Mouse (Mus musculus): ENCODE results near the gene Gab2. TPM values are rescaled to one million over a fixed set of nuclear protein-coding genes. Genes with fewer than 3 reads are reported as not detected.
A peak's percentile ranks its signal among the peaks of the same experiment; 100 is the strongest.
"Not testable (repeated sequence)": the region's sequence is repeated elsewhere in the genome, so short reads cannot be mapped to it uniquely, and the experiment has no call there.

The Gab2 gene
- total RNA-seq, 2 experiments from 2014 or later: 17.4 to 18.2 TPM

DNA sequence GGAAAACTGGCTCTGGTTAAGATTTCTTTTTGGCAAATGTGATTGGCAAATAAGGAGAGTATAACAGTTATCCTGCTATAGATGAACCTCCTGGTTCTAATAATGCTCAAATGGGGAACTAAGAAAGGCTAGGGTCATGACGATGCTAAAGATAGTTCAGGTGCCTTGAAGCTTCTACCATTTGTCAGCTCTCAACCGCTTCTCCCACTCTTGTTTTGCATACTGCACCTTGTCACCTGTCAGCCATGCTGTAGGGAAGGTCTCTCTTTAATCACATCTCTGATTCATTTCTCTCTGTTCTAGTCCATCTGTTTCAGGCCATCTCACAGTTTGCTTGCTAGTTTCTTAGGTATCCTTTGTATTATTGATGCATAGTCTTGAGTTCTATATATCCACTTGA is 142.4 kb downstream of the Gab2 start:
- intact Hi-C loops (cut with DNase I): no loop called here

DNA sequence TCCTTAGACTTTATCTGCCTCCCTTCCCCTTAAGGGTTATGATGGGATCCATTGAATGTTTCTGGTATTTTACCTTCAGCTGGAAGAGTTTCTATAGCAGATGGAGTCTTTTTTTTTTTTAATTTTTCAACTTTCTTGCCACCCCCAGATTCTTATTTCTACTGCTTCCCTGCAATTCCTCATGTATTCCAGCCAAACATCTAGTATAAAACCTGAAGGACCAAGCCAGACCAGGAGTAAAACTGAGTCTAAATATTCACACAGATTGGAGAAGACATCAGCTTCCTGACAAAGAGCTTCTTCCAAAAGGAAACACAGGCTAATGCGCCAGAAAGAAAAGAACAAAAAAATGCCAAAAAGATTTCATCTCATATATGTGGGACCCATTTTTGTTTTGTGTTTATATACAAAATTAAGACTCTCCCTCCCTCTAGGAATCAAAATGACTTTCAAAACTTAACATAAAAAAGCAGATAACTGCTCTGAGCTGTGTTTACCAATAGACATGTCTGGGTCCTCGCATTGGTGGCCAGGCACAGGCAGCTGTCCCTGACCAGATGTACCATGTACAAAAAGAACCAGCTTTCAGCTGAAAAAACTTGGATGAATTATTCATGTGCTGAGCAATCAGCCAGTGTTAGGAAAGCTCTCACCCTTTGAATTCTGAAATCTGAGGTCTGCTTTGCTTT is 164.0 kb downstream of the Gab2 start:
- no peak for DNase-seq (ENCODE audit: low spot score)
- intact Hi-C loops (cut with DNase I): loop anchor here (5.0 kb wide), 1 partner anchor 38 kb away; no protein-coding TSS in a partner anchor

More for the DNA sequence above, 142.4 kb downstream of the Gab2 start:
- no peak for DNase-seq (ENCODE audit: low spot score)

DNA sequence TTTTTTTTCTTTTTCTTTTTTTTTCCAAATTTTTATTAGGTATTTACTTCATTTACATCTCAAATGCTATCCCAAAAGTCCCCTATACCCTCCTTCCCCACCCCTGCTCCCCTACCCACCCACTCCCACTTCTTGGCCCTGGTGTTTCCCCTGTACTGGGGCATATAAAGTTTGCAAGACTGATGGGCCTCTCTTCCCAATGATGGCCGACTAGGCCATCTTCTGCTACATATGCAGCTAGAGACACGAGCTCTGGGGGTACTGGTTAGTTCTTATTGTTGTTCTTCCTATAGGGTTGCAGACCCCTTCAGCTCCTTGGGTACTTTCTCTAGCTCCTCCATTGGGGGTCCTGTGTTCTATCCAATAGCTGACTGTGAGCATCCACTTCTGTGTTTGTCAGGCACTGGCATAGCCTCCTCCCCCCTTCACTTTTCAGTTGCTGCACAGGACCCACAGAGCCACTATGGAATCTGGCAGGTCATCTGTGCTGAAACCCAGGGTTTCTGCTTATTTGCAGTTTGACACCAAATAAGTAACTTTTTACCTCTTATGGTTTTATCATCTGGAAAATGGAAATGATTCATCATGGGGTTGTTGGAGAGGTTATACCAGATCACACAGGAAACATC is 164.7 kb downstream of the Gab2 start:
- intact Hi-C loops (cut with DNase I): loop anchor here (5.0 kb wide), 1 partner anchor 39 kb away; no protein-coding TSS in a partner anchor
- not testable (repeated sequence) for DNase-seq (ENCODE audit: low spot score)

DNA sequence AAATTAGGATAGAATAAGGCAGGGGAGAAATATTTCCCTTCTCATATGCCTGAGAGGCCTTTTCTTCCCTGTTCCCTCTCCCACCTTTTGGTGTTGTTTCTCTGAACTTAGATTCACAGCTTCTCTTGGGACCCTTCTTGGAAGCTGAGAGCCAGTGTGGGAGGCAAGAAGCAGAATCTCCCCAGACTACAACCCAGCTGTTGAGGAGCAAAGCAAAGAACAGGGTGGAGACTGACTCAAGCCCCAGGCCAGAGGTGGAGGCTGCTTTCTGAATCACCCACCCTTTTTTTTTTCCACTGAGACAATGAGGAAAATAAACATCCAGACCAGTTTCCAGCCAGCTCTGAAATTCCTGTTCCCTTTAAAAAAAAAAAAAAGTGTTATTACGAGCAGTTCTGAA is 166.3 kb downstream of the Gab2 start:
- intact Hi-C loops (cut with DNase I): loop anchor here (2.0 to 5.0 kb wide), 2 partner anchors 40 to 167 kb away; partner anchors contain the start of gene Gab2
- peak; percentile 61 for DNase-seq (ENCODE audit: low spot score)

DNA sequence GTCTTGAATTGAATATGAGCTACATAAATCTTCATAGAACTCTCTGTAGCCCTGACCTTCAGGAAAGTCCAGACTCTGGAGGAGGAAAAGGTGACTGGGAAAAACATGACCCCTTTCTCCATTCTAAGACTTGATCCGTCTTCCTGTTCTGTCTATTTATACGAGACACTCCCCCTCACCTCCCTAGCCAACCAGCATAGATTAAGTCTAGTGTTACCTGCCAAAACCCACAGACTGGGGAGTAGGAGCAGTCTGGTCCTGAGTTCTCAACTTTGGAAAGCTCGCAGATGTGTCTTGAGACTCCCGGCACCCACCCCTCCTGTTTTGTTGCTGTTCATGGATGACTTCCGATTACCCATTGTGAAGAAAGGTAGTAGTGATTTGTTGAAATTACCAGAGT is 166.8 kb downstream of the Gab2 start:
- intact Hi-C loops (cut with DNase I): loop anchor here (2.0 to 5.0 kb wide), 2 partner anchors 41 to 167 kb away; partner anchors contain the start of gene Gab2
- DNase-seq (ENCODE audit: low spot score): no peak

DNA sequence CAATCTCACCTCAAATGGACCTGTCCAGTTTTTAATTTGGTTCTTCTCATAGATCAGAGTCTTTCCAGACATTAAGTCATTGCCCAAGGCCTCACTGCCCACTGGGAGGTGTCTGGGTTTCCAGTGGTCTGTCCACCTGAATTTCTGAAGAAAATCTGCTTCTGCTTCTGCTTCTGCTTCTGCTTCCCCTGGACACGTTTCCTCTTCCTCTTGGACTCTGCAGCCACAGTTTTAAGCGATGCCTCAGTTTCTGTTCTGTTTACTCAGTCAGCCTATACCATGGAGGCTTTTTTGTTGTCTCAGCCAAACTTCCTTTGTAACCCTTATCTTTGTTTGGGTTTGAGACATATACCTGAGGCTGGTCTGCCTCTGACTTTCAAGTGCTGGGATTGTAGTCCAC is 170.3 kb downstream of the Gab2 start:
- no peak for DNase-seq (ENCODE audit: low spot score)
- intact Hi-C loops (cut with DNase I): no loop called here

DNA sequence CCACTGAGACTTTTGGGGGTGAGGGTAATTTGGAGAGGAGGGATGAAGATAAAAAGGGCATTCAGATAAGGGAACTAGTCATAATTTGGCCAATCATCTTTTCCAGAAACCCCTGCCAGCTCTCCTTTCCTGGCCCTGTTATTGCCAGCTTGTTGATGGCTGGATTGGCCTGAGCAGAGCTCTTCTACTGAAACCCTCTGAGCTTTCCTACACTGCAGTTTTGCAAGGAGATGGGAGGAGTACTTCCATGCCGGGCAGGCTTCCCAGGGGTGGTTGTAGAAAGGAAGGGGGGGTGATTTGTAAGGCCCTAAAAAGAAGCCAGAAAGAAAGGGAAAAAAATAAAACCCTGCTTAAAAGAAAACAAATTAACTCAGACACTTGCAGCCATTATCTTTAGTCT is 181.2 kb downstream of the Gab2 start:
- intact Hi-C loops (cut with DNase I): loop anchor here (5.0 kb wide), 1 partner anchor 35 kb away; no protein-coding TSS in a partner anchor

DNA sequence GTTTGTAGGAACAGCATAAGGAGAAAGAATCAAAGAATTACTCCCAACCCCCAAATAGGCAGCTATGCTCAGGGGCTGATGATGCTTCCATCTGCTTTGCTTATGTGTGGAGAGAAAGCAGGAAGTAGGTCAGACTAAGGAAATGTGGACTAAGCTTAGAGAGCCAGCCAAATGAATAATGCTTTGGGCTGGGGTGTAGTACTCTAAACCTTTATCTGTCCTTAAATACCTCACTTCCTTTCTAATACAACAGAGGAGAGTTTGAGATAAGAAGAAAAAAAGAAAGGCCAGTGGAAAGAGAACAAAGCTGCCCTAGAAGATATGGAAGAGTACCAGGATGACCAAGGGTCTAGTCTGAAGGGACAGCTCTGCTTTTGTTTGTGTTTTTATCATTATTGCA is 189.0 kb downstream of the Gab2 start:
- no peak for DNase-seq (ENCODE audit: low spot score)
- intact Hi-C loops (cut with DNase I): no loop called here

More for the DNA sequence above, 181.2 kb downstream of the Gab2 start:
- peak; percentile 78 for DNase-seq (ENCODE audit: low spot score)

DNA sequence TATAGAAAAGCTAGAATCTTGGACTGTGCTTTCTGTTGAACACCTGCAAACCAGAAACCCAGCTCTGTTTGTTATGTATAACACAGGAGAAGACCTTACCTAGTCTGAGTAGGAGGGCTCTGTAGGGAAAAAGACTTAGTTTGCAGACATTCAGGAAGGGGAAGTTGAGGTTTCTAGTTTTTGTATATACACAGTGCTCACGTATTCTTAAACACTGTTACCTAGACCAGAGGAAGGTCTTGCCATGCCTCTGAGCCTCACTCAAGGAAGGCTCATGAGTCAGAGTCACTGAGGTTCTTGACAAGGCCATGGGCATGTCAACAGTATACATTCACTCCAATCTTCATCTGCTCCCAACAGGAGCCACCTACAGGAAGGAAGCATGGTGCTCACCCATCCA is 189.7 kb downstream of the Gab2 start:
- intact Hi-C loops (cut with DNase I): no loop called here
- no peak for DNase-seq (ENCODE audit: low spot score)

DNA sequence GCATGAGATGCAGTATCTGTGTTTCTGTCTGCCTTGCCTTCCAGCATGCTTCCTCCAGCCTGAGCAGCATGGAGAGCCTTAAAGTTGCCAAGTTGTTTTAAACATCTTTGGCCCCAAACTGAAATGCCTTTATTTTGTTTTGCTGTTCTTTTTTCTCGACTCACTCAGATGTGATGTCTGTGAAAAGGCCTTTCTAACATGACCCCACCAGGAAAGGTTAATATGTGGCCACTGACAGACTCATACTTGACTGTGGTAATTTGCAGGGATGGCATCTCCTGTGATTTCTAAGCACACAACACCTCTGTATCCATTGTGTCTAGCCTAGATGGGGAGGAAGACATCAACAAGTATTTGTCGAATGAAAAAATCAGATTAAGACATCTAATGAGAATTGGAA is 215.6 kb downstream of the Gab2 start:
- no peak for DNase-seq (ENCODE audit: low spot score)
- intact Hi-C loops (cut with DNase I): loop anchor here (5.0 kb wide), 2 partner anchors 35 to 115 kb away; no protein-coding TSS in a partner anchor

DNA sequence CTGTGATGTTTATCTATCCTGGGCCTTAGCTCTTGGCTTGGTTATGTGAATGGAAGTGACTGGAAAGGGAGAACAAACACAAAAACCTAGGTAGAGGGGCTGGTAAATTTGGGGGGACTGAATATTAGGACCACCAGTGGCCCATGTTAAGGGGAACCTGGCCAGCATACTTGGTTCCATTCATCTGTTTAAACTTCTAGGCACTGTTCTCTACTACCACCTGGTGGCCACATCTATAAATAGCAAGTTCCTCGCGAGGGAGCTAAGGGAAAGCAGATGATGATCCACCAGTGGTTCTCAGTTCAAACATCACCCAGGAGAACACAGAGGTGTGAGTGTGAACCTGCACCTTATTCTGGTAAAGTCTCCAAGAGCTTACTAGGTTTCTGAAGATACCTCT is 216.1 kb downstream of the Gab2 start:
- intact Hi-C loops (cut with DNase I): loop anchor here (5.0 kb wide), 2 partner anchors 35 to 115 kb away; no protein-coding TSS in a partner anchor
- DNase-seq (ENCODE audit: low spot score): no peak

DNA sequence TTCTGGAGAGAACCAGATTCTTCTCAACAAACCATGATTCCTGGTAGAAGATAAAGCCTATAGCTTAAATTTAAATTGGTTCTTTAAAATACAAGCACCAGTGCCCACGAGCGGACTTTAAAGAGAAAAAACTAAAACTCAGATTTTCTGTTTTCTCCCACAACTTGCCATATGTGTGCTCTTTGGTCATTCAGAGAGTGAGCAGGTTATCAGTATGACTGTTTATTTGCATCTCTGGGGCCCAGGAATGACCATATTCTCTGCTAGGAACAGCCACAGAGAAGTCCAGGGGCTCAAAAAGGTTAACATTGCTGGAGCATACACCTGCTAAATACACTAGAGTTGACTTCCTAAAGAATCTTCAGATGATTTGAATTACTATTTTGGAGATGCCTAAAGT is 216.9 kb downstream of the Gab2 start:
- no peak for DNase-seq (ENCODE audit: low spot score)
- intact Hi-C loops (cut with DNase I): loop anchor here (1.0 to 5.0 kb wide), 3 partner anchors 36 to 218 kb away; no protein-coding TSS in a partner anchor

DNA sequence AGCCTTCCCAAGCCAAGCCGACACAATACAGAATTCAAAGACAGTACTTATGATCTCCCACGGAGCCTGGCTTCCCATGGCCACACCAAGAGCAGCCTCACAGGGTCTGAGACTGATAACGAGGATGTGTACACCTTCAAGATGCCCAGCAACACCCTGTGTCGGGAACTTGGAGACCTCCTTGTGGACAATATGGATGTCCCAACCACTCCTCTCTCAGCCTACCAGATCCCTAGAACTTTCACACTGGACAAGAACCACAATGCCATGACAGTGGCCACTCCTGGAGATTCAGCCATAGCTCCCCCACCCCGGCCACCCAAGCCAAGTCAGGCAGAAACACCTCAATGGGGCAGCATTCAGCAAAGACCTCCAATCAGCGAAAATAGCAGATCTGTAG is 217.6 kb downstream of the Gab2 start:
- intact Hi-C loops (cut with DNase I): loop anchor here (1.0 to 5.0 kb wide), 4 partner anchors 37 to 330 kb away; no protein-coding TSS in a partner anchor
- DNase-seq (ENCODE audit: low spot score): no peak

DNA sequence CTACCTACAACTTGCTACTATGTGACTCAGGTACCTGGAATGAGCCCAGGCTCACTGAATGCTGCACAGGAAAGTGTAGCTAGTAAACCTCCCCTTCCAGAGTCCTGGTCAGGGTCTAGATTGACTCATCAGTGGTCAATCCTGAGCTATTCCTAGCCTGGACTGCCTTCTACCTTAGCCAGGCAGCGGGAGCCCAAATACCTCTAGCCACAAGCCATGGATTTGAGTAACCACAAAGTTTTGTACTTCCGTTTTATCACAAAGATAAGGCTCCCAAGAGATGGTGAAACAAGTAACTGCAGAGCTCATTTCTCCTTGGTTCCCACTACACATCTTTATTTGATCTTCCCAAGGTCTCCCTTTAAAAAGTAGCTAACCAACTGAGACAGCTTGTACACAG is 219.5 kb downstream of the Gab2 start:
- DNase-seq (ENCODE audit: low spot score): no peak
- intact Hi-C loops (cut with DNase I): no loop called here

DNA sequence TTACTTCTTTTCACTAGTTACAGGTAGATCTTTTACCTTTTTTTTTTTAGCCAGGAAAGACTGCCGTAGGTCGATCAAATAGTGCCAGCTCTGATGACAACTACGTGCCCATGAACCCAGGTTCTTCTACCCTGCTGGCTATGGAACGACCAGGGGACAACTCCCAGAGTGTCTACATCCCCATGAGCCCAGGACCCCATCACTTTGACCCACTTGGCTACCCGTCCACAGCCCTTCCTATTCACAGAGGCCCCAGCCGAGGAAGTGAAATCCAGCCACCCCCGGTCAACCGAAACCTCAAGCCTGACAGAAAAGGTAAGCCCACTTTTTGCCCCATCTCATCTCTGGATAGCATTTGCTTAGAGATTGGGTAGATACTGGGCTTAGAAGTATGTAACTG is 219.9 kb downstream of the Gab2 start:
- intact Hi-C loops (cut with DNase I): no loop called here
- no peak for DNase-seq (ENCODE audit: low spot score)

DNA sequence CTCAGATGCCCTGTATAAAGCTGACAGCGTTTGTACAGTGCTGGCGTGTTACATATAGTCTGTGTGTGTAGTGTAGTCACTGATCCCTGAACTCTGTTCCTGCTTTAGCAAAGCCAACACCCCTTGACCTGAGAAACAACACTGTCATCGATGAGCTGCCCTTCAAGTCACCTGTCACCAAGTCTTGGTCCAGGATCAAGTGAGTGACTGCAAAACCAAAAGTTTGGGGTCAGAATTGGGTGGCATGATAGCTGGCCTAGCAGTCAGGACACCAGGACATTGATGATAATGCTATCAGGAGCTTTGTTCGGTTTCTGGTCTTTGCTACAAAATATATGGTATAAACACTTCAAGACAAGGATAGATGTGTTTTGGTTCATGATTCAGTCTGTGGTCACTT is 220.9 kb downstream of the Gab2 start:
- DNase-seq (ENCODE audit: low spot score): no peak
- intact Hi-C loops (cut with DNase I): no loop called here

DNA sequence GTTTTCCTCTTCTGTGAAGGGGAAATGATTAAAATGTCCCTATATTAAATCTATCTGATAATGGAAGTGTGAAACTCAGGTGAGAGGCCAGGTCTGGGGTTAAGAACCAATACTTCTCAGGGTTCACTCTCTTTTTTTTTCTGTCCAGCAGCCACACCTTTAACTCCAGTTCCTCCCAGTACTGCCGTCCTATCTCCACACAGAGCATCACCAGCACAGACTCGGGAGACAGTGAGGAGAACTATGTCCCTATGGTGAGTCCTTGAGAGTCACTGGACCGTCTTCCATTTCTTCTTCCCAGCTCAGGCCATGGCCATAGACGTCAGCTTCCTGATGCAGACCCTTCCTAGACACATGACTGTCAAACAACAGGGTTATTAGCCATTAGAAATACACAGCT is 221.5 kb downstream of the Gab2 start:
- intact Hi-C loops (cut with DNase I): no loop called here
- no peak for DNase-seq (ENCODE audit: low spot score)

DNA sequence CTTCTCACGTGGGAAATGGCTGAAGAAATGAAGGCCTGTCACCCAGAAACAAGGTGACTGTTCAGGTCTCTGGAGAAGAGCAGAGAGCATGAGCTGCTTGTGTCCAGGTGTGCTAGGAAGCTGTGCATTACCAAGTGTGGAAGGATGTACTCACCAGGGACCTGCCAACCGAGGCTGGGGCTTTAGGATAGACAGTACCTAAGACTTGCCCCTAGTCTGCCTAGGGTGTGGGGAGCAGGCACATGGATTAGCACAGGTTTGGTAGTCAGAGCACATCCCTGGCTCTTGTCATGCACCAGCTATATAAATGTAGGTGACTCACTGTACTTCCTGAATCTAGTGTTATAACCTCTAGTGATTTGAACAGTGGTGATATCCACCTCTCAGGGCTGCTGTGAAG is 222.2 kb downstream of the Gab2 start:
- DNase-seq (ENCODE audit: low spot score): no peak
- intact Hi-C loops (cut with DNase I): no loop called here

DNA sequence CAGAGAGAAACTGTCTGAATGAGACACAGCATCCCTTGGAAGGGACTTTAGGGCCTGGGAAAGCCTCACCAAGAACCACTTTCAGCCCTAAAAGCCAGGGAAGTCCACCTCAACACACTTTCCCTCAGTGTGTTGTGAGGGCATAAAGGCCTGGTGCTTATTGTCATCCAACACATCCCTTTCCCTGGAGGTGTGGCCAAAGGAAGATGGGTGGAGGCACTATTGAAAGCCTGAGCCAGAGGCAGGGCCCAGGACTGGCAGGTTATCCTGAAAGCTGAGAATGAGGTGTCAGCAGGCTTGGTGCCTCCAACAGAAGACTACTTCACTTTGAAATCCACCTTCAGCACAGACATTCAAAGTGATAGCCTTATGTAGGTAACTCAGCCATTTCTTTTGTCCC is 223.1 kb downstream of the Gab2 start:
- intact Hi-C loops (cut with DNase I): no loop called here
- no peak for DNase-seq (ENCODE audit: low spot score)

DNA sequence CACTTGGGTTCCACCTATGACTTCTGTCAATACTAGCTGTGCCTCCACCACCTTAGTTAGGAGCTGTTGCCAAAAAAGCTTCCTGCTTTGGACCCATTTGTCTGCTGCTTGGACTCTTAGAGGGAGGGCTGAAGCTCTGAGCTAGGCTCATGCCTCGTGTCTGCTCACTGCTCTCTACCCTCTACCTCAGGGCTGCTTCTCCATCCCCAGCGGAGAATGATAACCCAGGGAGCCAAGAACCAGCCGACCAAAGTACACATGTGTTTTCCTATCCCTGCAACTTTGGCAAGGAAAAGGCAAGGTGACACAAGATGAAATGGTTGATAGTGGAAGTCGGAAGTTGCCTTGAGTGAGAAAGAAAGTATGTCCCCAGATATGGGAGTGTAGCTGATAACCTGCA is 223.8 kb downstream of the Gab2 start:
- no peak for DNase-seq (ENCODE audit: low spot score)
- intact Hi-C loops (cut with DNase I): no loop called here

DNA sequence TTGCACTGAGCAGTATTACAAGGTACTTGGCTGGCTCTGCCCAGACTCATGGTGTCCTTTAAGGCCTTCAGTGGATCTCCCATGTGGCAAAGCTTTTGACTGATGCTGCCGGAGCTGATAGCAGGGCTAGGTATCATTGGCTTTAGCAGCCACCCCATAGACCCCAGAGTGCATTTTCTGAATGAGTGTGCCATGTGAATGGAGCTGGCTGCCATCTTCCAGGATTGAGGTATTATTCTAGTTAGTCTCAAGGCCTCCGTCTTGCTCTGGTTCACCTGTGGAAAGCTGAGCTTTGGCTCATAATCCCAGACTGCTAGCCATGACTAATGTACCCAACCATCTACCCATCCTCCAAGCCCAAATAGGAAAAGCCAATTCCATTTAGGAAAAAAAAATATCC is 225.4 kb downstream of the Gab2 start:
- intact Hi-C loops (cut with DNase I): no loop called here
- no peak for DNase-seq (ENCODE audit: low spot score)
